Mouse (Mus musculus): ENCODE measurements around the gene Rprml. TPM values are rescaled to one million over a fixed set of nuclear protein-coding genes. Genes with fewer than 3 reads are reported as not detected.

Gene Rprml
- total RNA-seq, 1 experiment from 2014 or later: not detected

Other genes starting within 250 kb of the Rprml start
- gene Plekhm1, start 236.9 kb upstream of the Rprml start, total RNA-seq (2017): 28.5 and 29.7 TPM in 2 replicates
- gene Lrrc37a, start 145.0 kb upstream of the Rprml start, total RNA-seq (2017): under 0.01 TPM in 1 of 2 replicates, not detected in the other
- not detected in 2 replicates for gene Gm884, start 28.4 kb upstream of the Rprml start, total RNA-seq (2017)
- not detected in 2 replicates for gene Lyzl6, start 10.7 kb upstream of the Rprml start, total RNA-seq (2017)
- gene Gosr2, start 48.3 kb downstream of the Rprml start, total RNA-seq (2017): 43.5 and 51.4 TPM in 2 replicates
- not detected in 2 replicates for gene Wnt9b, start 100.3 kb downstream of the Rprml start, total RNA-seq (2017)
- not detected in 2 replicates for gene Wnt3, start 124.6 kb downstream of the Rprml start, total RNA-seq (2017)